Mouse (Mus musculus): Measurements from ENCODE around the gene Slc4a8. TPM values are rescaled to one million over a fixed set of nuclear protein-coding genes. Genes with fewer than 3 reads are reported as not detected.

The Slc4a8 gene
- polyA plus RNA-seq, 1 experiment: 30.1 TPM

GRCm38 (mm10) chr15:100800914-100801313 is 39.4 kb downstream of the Slc4a8 start:
- no peak for DNase-seq
- WGBS: 76% methylated on average over 13 of the region's 13 CpGs
- TF ChIP-seq POLR2A (IDR thresholded peaks at IDR 0.05; ENCODE audit: borderline replicate concordance, insufficient read depth, low read length) (no peak), CTCF (IDR thresholded peaks at IDR 0.05; ENCODE audit: borderline replicate concordance, insufficient read depth, low read depth, low read length) (no peak)
- Histone ChIP-seq H3K27ac (ENCODE audit: insufficient read depth, low read length) (no peak overlapping the region), H3K4me3 (replicated peaks; ENCODE audit: insufficient read depth, low read depth, low read length) (no peak overlapping the region), H3K27me3 (ENCODE audit: control insufficient read depth, insufficient read depth, low read length) (no peaks in the 10 kb centered on the region), H3K4me1 (ENCODE audit: control insufficient read depth, insufficient read depth, low read length) (no peaks in the 10 kb centered on the region)

GRCm38 (mm10) chr15:100808062-100808461 is 46.5 kb downstream of the Slc4a8 start:
- WGBS: 84% methylated on average over 12 of the region's 12 CpGs
- H3K27me3 ChIP-seq (ENCODE audit: control insufficient read depth, insufficient read depth, low read length): no peaks in the 10 kb centered on the region
- TF ChIP-seq POLR2A (IDR thresholded peaks at IDR 0.05; ENCODE audit: borderline replicate concordance, insufficient read depth, low read length) (no peak), CTCF (IDR thresholded peaks at IDR 0.05; ENCODE audit: borderline replicate concordance, insufficient read depth, low read depth, low read length) (no peak)
- H3K4me1 ChIP-seq (ENCODE audit: control insufficient read depth, insufficient read depth, low read length): no peaks in the 10 kb centered on the region
- no peak overlapping the region for H3K27ac ChIP-seq (ENCODE audit: insufficient read depth, low read length)
- DNase-seq: no peak
- H3K4me3 ChIP-seq (replicated peaks; ENCODE audit: insufficient read depth, low read depth, low read length): no peak overlapping the region

- Histone ChIP-seq H3K27ac (ENCODE audit: insufficient read depth, low read length) (no peak overlapping the region), H3K27me3 (ENCODE audit: control insufficient read depth, insufficient read depth, low read length) (no peaks in the 10 kb centered on the region), H3K4me1 (ENCODE audit: control insufficient read depth, insufficient read depth, low read length) (no peaks in the 10 kb centered on the region), H3K4me3 (replicated peaks; ENCODE audit: insufficient read depth, low read depth, low read length) (no peak overlapping the region)
- no peak for DNase-seq
- TF ChIP-seq CTCF (IDR thresholded peaks at IDR 0.05; ENCODE audit: borderline replicate concordance, insufficient read depth, low read depth, low read length): no peak
- WGBS: 70% methylated on average over 9 of the region's 9 CpGs
Observed at GRCm38 (mm10) chr15:100808484-100808883, 46.9 kb downstream of the Slc4a8 start.

GRCm38 (mm10) chr15:100810243-100810642 is 48.7 kb downstream of the Slc4a8 start:
- TF ChIP-seq POLR2A (IDR thresholded peaks at IDR 0.05; ENCODE audit: borderline replicate concordance, insufficient read depth, low read length) (no peak), CTCF (IDR thresholded peaks at IDR 0.05; ENCODE audit: borderline replicate concordance, insufficient read depth, low read depth, low read length) (no peak)
- DNase-seq: no peak
- 0 out of 2 replicates have a peak, but pooled peaks cover 2% of the 10 kb centered on the region for H3K4me1 ChIP-seq (ENCODE audit: control insufficient read depth, insufficient read depth, low read length)
- 86% methylated on average over 8 of the region's 8 CpGs for WGBS
- H3K27me3 ChIP-seq (ENCODE audit: control insufficient read depth, insufficient read depth, low read length): no peaks in the 10 kb centered on the region
- no peak overlapping the region for H3K4me3 ChIP-seq (replicated peaks; ENCODE audit: insufficient read depth, low read depth, low read length)
- no peak overlapping the region for H3K27ac ChIP-seq (ENCODE audit: insufficient read depth, low read length)

GRCm38 (mm10) chr15:100813501-100813900 is 52.0 kb downstream of the Slc4a8 start:
- TF ChIP-seq CTCF (IDR thresholded peaks at IDR 0.05; ENCODE audit: borderline replicate concordance, insufficient read depth, low read depth, low read length): no peak
- TF ChIP-seq POLR2A (IDR thresholded peaks at IDR 0.05; ENCODE audit: borderline replicate concordance, insufficient read depth, low read length): no peak
- Histone ChIP-seq H3K27ac (ENCODE audit: insufficient read depth, low read length) (no peak overlapping the region), H3K27me3 (ENCODE audit: control insufficient read depth, insufficient read depth, low read length) (no peaks in the 10 kb centered on the region), H3K4me3 (replicated peaks; ENCODE audit: insufficient read depth, low read depth, low read length) (no peak overlapping the region), H3K4me1 (ENCODE audit: control insufficient read depth, insufficient read depth, low read length) (peaks cover 2% of the 10 kb centered on the region; the same call in 1 of the 2 replicates)
- WGBS: 66% methylated on average over 5 of the region's 5 CpGs
- DNase-seq: no peak

- no peak overlapping the region for H3K27ac ChIP-seq (ENCODE audit: insufficient read depth, low read length)
- 26% methylated on average over 7 of the region's 7 CpGs for WGBS
Observed at GRCm38 (mm10) chr15:100814066-100814465, 52.5 kb downstream of the Slc4a8 start.

GRCm38 (mm10) chr15:100815310-100815709 is 53.8 kb downstream of the Slc4a8 start:
- TF ChIP-seq POLR2A (IDR thresholded peaks at IDR 0.05; ENCODE audit: borderline replicate concordance, insufficient read depth, low read length): no peak
- no peak for TF ChIP-seq CTCF (IDR thresholded peaks at IDR 0.05; ENCODE audit: borderline replicate concordance, insufficient read depth, low read depth, low read length)
- 71% methylated on average over 8 of the region's 8 CpGs for WGBS
- H3K4me1 ChIP-seq (ENCODE audit: control insufficient read depth, insufficient read depth, low read length): peaks cover 2% of the 10 kb centered on the region; the same call in 1 of the 2 replicates
- H3K27ac ChIP-seq (ENCODE audit: insufficient read depth, low read length): no peak overlapping the region
- H3K27me3 ChIP-seq (ENCODE audit: control insufficient read depth, insufficient read depth, low read length): no peaks in the 10 kb centered on the region
- no peak for DNase-seq
- H3K4me3 ChIP-seq (replicated peaks; ENCODE audit: insufficient read depth, low read depth, low read length): no peak overlapping the region

More at GRCm38 (mm10) chr15:100814066-100814465, 52.5 kb downstream of the Slc4a8 start:
- no peak for TF ChIP-seq CTCF (IDR thresholded peaks at IDR 0.05; ENCODE audit: borderline replicate concordance, insufficient read depth, low read depth, low read length)
- TF ChIP-seq POLR2A (IDR thresholded peaks at IDR 0.05; ENCODE audit: borderline replicate concordance, insufficient read depth, low read length): no peak
- peak; percentile 36 to 37 for DNase-seq
- Histone ChIP-seq H3K27me3 (ENCODE audit: control insufficient read depth, insufficient read depth, low read length) (no peaks in the 10 kb centered on the region), H3K4me3 (replicated peaks; ENCODE audit: insufficient read depth, low read depth, low read length) (no peak overlapping the region), H3K4me1 (ENCODE audit: control insufficient read depth, insufficient read depth, low read length) (peaks cover 2% of the 10 kb centered on the region; the same call in 1 of the 2 replicates)

- no peaks in the 10 kb centered on the region for H3K27me3 ChIP-seq (ENCODE audit: control insufficient read depth, insufficient read depth, low read length)
- TF ChIP-seq POLR2A (IDR thresholded peaks at IDR 0.05; ENCODE audit: borderline replicate concordance, insufficient read depth, low read length) (no peak), CTCF (IDR thresholded peaks at IDR 0.05; ENCODE audit: borderline replicate concordance, insufficient read depth, low read depth, low read length) (no peak)
- H3K4me1 ChIP-seq (ENCODE audit: control insufficient read depth, insufficient read depth, low read length): peaks cover 2% of the 10 kb centered on the region; the same call in 1 of the 2 replicates
- WGBS: 89% methylated on average over 3 of the region's 3 CpGs
- DNase-seq: no peak
- no peak overlapping the region for H3K27ac ChIP-seq (ENCODE audit: insufficient read depth, low read length)
- H3K4me3 ChIP-seq (replicated peaks; ENCODE audit: insufficient read depth, low read depth, low read length): no peak overlapping the region
Observed at GRCm38 (mm10) chr15:100818860-100819259, 57.3 kb downstream of the Slc4a8 start.
